Mouse (Mus musculus) midbrain, embryonic 11.5 days (tissue): ENCODE measurements around the gene Plau. TPM values are rescaled to one million over a fixed set of nuclear protein-coding genes. Genes with fewer than 3 reads are reported as not detected.
A peak's percentile ranks its signal among the peaks of the same experiment; 100 is the strongest.

Experiments
- ATAC-seq: fragments of 200-750 bp; cut with Nextera tagmentation; 2 replicates; pipeline ENCODE4 v1.8.0; 2017; ENCODE audit warnings: moderate TSS enrichment, moderate library complexity; ENCODE audit not compliant: low FRiP score
- DNase-seq: peaks from one replicate; pipeline ENCODE4 v3.0.0; 2015; ENCODE audit warnings: low spot score; ENCODE audit errors: missing footprints
- H3K27ac ChIP-seq: fragments of 300-500 bp; sonication (generic); 2 replicates; pipeline ENCODE4 v1.5.1; 2014; ENCODE audit warnings: low read depth, low read length
- H3K27me3 ChIP-seq: fragments of 300-500 bp; sonication (generic); 2 replicates; pipeline ENCODE4 v1.6.1; 2014; ENCODE audit warnings: mild to moderate bottlenecking, low read length, moderate library complexity, mixed read lengths; ENCODE audit not compliant: control insufficient read depth, insufficient read depth
- H3K36me3 ChIP-seq: fragments of 300-500 bp; sonication (generic); 2 replicates; pipeline ENCODE4 v1.6.1; 2014; ENCODE audit warnings: mild to moderate bottlenecking, low read length, moderate library complexity, mixed read lengths; ENCODE audit not compliant: control insufficient read depth, insufficient read depth
- H3K4me1 ChIP-seq: fragments of 300-500 bp; sonication (generic); 2 replicates; pipeline ENCODE4 v1.6.1; 2014; ENCODE audit warnings: low read length; ENCODE audit not compliant: control insufficient read depth, insufficient read depth
- H3K4me2 ChIP-seq: fragments of 300-500 bp; sonication (generic); 2 replicates; pipeline ENCODE4 v1.6.1; 2014; ENCODE audit warnings: mild to moderate bottlenecking, moderate library complexity
- H3K4me3 ChIP-seq: fragments of 300-500 bp; sonication (generic); 2 replicates; pipeline ENCODE4 v1.5.1; 2014; ENCODE audit warnings: low read depth, low read length
- H3K9ac ChIP-seq: fragments of 300-500 bp; sonication (generic); 2 replicates; pipeline ENCODE4 v1.6.1; 2014; ENCODE audit warnings: low read length
- H3K9me3 ChIP-seq: fragments of 300-500 bp; sonication (generic); 2 replicates; pipeline ENCODE4 v1.6.1; 2016; ENCODE audit warnings: low read length; ENCODE audit not compliant: control insufficient read depth
- WGBS: fragments of 180-500 bp; shearing (Covaris S2); extraction: QIAGEN DNeasy Blood & Tissue Kit; methylation state at CpG from one replicate; pipeline ENCODE4 v1.1.7; 2014; 5-methylcytosine and 5-hydroxymethylcytosine counted together
- polyA plus RNA-seq: library from polyadenylated mRNA; unstranded; fragments of >200 nt; fragmentation: Nextera tagmentation; extraction: Ambion mirVana; gene quantifications from 2 replicates; pipeline ENCODE4 v1.2.1, GENCODE M21; 2014

The Plau gene
- polyA plus RNA-seq, 1 experiment from 2014 or later, result 0.40 TPM

DNA sequence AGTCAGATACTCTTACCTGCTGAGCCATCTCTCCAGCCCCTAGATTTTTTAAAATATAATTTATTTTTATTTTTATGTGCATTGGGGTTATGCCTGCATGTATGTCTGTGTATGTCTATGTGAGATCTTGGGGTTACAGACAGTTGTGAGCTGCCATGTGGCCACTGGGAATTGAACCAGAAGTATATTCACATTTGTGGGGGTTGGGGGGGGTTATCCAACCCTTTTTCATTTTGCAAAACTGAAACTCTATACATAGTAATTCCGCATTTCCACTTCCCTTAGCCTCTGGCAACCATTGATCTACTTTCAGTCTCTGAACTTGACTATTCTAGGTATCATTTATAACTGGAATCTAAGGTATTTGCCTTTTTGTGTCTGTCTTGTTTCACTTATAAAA, 11.9 kb upstream of the Plau start:
- Histone ChIP-seq H3K4me3 (no peak overlapping the region), H3K4me2 (no peak overlapping the region), H3K9me3 (no peaks in the 10 kb centered on the region), H3K27me3 (no peaks in the 10 kb centered on the region), H3K9ac (no peak overlapping the region), H3K27ac (no peak overlapping the region), H3K36me3 (no peaks in the 10 kb centered on the region), H3K4me1 (no peaks in the 10 kb centered on the region)
- no peak for ATAC-seq
- WGBS, result 78% methylated on average over 1 of the region's 1 CpGs
- DNase-seq, result peak; percentile 68

GRCm38 (mm10) chr14:20825516-20825915, 10.9 kb upstream of the Plau start:
- Histone ChIP-seq H3K4me3 (no peak overlapping the region), H3K27me3 (no peaks in the 10 kb centered on the region), H3K36me3 (no peaks in the 10 kb centered on the region), H3K9me3 (no peaks in the 10 kb centered on the region), H3K27ac (no peak overlapping the region), H3K4me1 (no peaks in the 10 kb centered on the region), H3K9ac (no peak overlapping the region), H3K4me2 (no peak overlapping the region)
- DNase-seq, result no peak
- no peak for ATAC-seq
- WGBS, result 92% methylated on average over 2 of the region's 2 CpGs

GRCm38 (mm10) chr14:20827061-20827460, 9.4 kb upstream of the Plau start:
- Histone ChIP-seq H3K4me3 (no peak overlapping the region), H3K4me2 (no peak overlapping the region), H3K9ac (no peak overlapping the region), H3K27ac (no peak overlapping the region), H3K4me1 (no peaks in the 10 kb centered on the region), H3K9me3 (no peaks in the 10 kb centered on the region), H3K27me3 (no peaks in the 10 kb centered on the region), H3K36me3 (no peaks in the 10 kb centered on the region)
- DNase-seq (no peak), ATAC-seq (no peak)
- WGBS, result 85% methylated on average over 8 of the region's 8 CpGs

DNA sequence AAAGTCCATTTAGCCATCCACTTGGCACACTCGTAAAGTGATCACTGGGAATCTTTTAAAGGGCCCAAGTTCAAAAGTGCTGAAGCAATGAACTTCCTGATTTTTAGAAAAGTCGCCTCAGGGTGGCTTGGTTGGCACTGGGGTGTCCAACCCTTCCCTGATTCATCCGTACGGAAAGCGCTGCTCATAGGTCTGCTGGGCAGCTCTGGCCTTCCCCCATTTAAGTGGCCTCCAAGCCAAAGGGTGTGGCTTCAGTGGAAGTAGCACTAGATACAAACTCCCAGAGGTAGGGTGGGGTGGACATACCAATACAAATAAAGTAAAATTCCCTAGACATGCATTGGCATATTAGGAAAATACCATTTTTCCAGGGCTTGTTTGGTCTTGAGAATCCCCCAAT, 9.0 kb upstream of the Plau start:
- H3K4me1 ChIP-seq, result no peaks in the 10 kb centered on the region
- no peak overlapping the region for H3K4me3 ChIP-seq
- ATAC-seq, result no peak
- no peak overlapping the region for H3K4me2 ChIP-seq
- H3K36me3 ChIP-seq, result no peaks in the 10 kb centered on the region
- no peak overlapping the region for H3K9ac ChIP-seq
- WGBS, result 88% methylated on average over 5 of the region's 5 CpGs
- H3K27me3 ChIP-seq, result no peaks in the 10 kb centered on the region
- DNase-seq, result no peak
- H3K27ac ChIP-seq, result no peak overlapping the region
- no peaks in the 10 kb centered on the region for H3K9me3 ChIP-seq

DNA sequence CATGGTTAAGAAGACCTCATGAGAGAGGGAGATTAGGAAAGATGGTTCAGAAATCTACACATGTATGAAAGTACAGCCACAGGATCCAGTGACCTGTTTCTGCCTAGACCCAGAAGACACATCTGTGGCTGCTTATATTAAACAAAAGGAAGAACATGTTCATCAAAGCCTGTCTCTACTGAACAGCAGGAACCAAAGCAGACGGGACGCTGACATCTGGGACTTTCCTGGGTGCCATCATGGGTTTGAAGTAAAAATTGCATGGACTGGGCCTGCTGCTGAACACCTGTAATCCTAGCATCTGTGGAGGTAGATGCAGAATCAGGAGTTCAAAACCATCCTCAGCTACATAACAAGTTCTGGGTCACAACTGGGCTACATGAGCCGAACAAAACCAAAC, 7.9 kb upstream of the Plau start:
- Histone ChIP-seq H3K4me2 (no peak overlapping the region), H3K4me3 (no peak overlapping the region), H3K36me3 (no peaks in the 10 kb centered on the region), H3K4me1 (no peaks in the 10 kb centered on the region), H3K9me3 (no peaks in the 10 kb centered on the region), H3K27ac (no peak overlapping the region), H3K27me3 (no peaks in the 10 kb centered on the region), H3K9ac (no peak overlapping the region)
- ATAC-seq (no peak), DNase-seq (no peak)
- WGBS, result 91% methylated on average over 3 of the region's 3 CpGs

DNA sequence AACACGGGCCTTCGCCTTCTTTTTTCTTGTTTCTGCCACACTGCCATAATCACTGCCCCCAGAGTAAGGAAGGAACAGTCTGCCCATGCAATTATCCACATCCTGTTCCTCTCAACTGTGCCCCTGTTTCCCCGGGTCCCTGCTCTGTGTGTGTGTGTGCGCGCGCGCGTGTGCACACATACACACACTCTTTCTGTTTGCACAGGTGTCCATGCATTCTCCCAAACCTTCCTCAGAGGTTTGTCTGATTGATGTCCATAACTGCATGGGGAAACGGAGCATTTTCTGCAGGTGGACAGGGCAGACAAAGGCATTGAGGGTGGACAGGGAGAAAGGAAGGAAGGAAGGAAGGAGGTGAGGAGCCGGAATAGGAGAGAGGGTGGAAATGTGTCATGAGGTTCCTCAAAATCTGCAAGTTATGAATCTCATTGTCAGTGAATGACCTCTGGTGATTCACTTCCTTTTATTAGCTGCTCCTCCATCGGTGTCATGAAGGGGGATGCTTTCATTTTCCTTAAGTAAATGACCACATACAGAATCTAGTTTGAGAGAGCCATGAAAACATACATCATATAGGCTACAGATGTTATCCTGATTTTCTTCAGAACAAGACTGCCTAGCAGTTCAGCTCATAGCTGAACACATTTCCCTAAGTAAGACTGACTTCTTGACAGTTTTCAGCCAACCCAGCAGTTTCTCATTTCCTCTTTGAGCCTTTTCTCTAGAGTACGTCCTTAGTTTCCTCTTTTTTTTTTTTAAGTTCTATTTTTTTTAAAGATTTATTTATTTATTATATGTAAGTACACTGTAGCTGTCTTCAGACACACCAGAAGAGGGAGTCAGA, 6.7 kb upstream of the Plau start:
- H3K9me3 ChIP-seq, result no peaks in the 10 kb centered on the region
- ATAC-seq (no peak), DNase-seq (no peak)
- no peaks in the 10 kb centered on the region for H3K4me1 ChIP-seq
- no peak overlapping the region for H3K27ac ChIP-seq
- H3K36me3 ChIP-seq, result no peaks in the 10 kb centered on the region; the same call in 1 of the 2 replicates
- no peak overlapping the region for H3K4me2 ChIP-seq
- H3K4me3 ChIP-seq, result no peak overlapping the region
- no peaks in the 10 kb centered on the region for H3K27me3 ChIP-seq
- 86% methylated on average over 12 of the region's 12 CpGs for WGBS
- H3K9ac ChIP-seq, result no peak overlapping the region

GRCm38 (mm10) chr14:20831141-20831910, 5.1 kb upstream of the Plau start:
- Histone ChIP-seq H3K27me3 (no peaks in the 10 kb centered on the region), H3K9me3 (no peaks in the 10 kb centered on the region), H3K36me3 (no peaks in the 10 kb centered on the region; the same call in 1 of the 2 replicates), H3K4me2 (no peak overlapping the region), H3K4me1 (no peaks in the 10 kb centered on the region), H3K4me3 (no peak overlapping the region), H3K9ac (no peak overlapping the region), H3K27ac (no peak overlapping the region)
- ATAC-seq (no peak), DNase-seq (no peak)
- 89% methylated on average over 9 of the region's 9 CpGs for WGBS

- H3K9ac ChIP-seq, result no peak overlapping the region
- DNase-seq, result no peak
- H3K27me3 ChIP-seq, result no peaks in the 10 kb centered on the region
- no peak overlapping the region for H3K4me2 ChIP-seq
- no peaks in the 10 kb centered on the region for H3K9me3 ChIP-seq
- H3K4me3 ChIP-seq, result no peak overlapping the region
- H3K4me1 ChIP-seq, result no peaks in the 10 kb centered on the region
- 74% methylated on average over 1 of the region's 1 CpGs for WGBS
- no peak for ATAC-seq
- no peak overlapping the region for H3K27ac ChIP-seq
- H3K36me3 ChIP-seq, result no peaks in the 10 kb centered on the region; the same call in 1 of the 2 replicates
Measured at GRCm38 (mm10) chr14:20831915-20832314, 4.5 kb upstream of the Plau start.

DNA sequence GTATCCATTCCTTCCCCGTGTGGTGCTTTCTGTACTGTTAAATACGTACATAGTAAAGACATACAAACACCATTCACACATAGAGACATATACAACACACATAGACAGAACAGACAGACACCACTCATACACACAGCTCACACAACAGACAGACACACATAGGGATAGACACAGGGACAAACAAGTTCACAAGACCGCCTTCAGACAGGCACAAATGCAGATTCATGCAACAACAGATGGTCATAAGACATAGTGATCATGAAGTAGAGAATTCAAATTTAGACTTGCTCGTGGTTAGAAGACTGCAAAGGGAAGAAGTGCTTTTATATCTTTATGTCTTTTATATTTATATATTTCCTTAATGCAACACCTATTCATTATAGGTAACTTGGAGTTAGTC, 2.9 kb upstream of the Plau start:
- Histone ChIP-seq H3K4me1 (no peaks in the 10 kb centered on the region), H3K36me3 (no peaks in the 10 kb centered on the region; the same call in 1 of the 2 replicates), H3K27ac (no peak overlapping the region), H3K4me3 (no peak overlapping the region), H3K27me3 (peaks cover 6% of the 10 kb centered on the region; the same call in 1 of the 2 replicates), H3K4me2 (no peak overlapping the region), H3K9ac (no peak overlapping the region), H3K9me3 (no peaks in the 10 kb centered on the region)
- 89% methylated on average over 4 of the region's 4 CpGs for WGBS
- ATAC-seq (no peak), DNase-seq (no peak)
